Mouse (Mus musculus) urinary bladder, postnatal 25 days (tissue): ENCODE results near the gene Ppm1e.

Experiments
- DNase-seq: peaks from one replicate; pipeline ENCODE4 v3.0.0; 2022; ENCODE audit warnings: low spot score

Gene Ppm1e

DNA sequence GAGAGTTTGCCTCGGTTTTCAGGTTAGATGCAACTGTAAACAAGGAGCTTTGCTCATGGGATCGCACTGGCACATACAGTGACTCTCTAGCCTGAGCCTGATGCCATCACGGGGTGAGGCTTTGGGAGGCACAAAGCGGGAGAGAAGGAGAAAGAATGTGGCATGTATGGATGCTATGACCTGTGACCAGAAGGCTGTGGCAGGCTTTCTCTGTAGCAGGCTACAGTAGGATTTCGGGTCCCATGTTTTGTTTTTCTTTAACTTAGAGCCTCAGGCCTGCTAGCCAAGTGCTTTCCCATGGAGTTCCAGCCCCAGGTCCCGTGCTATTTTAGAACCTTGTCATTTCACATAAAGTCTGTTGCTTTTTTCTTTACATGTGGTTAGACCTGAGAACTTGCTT, 108.7 kb downstream of the Ppm1e start:
- no peak for DNase-seq

DNA sequence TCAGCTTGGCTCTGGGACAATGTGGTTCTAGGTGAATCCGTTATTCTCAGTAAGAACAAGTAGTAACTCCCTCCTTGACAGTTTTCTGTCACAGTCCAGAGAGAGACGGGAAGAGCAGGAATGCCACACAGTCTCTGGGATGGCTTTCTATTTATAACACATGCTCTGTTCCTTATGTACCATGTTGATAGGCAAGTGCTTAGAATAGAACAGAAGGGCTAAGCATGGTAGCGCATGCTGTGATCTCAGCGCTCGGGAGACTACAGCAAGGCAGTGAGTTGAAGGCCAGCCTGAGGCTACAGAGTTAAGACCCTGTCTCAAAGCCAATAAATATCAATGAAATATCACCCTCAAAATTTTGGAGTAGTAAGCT, 111.3 kb downstream of the Ppm1e start:
- no peak for DNase-seq

DNA sequence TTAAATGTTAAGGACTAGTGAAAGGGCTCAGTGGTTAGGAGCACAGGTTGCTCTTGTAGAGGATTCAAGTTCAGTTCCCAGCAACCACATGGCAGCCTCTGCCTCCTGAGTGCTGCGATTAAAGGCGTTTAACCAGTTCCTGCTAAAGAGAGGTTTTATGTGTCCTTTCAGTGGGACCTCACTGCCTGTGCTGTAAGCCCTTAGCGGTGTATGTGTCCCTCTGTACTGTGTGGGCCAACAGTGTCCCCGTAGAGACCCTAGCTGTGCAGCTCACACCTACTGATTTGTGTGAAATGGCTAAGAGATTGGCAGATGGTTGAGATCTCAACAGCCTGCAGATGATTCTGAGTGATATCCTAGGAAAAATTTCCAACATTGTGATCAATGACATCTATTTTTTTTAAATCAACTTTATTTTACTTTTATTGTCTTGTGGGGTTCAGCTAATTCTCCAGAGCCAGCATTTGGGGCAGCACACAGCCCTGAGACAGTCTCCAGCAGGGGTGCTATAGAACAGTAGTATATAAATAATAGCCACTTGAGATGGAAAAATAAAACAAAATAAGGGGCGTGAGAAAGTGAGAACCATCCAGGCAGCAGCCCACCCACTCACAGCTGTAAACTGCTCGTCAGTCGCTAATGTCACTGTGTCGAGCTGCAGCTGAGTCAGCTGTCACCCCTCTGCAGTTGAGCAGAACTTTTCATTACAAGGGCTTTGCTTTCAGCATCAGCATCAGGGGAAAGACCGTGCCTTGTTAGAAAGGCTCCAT, 111.9 kb downstream of the Ppm1e start:
- DNase-seq, result no peak

DNA sequence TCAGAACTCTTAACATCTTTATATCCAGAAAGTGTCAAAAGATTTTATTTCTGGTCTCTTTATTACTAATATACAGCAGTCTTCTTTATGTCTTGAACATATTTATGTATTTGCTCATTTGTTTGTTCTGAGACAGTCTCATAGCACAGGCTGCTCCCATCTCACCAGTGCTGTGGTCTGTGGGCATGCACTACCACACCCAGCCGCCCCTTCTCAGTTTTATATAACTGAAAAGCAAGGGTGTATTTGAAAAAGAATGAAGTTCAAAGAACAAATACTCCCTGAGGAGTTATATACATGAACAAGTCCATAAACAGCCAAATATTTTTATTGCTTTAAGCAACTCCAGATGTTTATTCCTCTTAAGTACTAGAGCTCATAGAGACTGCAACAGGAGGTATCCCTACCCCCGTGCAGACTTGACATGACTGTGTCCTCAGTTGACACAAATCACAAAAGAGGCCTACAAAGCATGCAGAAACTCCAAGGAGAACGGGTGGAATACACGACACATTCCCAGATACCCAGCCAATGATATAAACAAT, 112.6 kb downstream of the Ppm1e start:
- no peak for DNase-seq

DNA sequence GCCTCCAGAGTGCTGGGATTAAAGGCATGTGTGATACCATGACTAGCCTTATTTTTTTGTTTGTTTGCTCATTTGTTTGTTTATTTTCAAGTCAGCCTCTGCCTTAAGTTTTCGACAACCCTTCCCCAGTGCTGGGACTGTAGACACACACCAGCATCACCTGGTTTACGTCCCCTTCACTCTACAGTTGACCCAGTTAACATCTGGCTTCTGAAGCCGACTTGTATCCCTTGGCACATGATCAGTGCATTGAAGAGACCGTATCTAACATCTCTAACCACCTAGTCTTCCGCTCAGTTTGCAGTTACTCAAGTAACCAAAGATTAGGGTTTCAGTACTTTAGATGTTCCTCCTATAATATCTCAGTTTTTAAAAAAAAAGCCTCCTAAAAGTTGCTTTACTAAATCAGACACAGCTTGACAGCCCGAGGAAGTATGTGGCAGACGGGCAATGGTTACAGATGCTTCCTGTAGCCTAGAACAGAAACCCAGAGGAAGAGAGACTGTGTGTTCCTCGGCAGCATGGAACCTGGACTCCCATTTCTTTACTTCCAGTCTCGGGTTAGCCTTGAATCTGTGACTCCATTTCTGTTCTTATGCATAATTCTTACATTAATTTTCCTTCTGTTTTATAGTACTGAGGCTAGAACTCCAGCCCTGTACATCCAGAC, 113.5 kb downstream of the Ppm1e start:
- DNase-seq, result no peak

DNA sequence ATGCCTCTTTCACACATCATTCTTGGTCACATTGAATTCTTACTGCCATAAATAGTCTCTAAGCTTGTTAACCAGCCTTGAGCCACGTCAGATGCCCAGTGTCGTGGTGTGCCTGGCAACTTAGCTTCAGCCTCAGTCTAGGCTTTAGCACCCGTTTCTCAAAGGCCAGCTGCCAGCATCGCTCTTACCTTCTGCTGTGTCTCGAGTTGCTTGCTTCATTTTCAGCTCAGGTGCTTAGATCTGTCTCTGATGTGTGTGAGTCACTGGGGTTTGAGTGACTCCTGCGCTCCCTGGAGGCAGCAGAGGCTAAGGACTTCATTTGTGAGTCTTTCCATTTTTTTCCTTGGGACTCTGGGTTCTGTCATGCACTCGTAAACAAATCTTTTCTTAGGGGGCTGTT, 117.6 kb downstream of the Ppm1e start:
- no peak for DNase-seq

DNA sequence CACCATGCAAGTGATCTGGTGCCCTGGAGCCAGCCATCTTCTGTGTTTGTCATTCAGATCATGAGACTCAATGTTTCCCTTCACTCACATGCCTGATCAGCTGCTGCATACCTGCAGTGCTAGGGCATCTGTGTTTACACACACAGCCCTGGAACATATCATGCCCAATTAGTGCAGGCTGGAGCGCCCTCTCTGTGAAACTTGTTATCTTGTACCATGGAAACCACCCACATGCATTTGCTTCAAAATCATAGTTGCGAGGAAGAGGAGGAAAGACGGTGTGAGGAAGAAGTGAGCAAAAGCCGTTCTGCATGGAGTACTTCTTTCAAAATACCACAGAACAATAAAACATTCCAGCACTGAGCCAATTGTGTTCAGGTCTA, 118.0 kb downstream of the Ppm1e start:
- no peak for DNase-seq

DNA sequence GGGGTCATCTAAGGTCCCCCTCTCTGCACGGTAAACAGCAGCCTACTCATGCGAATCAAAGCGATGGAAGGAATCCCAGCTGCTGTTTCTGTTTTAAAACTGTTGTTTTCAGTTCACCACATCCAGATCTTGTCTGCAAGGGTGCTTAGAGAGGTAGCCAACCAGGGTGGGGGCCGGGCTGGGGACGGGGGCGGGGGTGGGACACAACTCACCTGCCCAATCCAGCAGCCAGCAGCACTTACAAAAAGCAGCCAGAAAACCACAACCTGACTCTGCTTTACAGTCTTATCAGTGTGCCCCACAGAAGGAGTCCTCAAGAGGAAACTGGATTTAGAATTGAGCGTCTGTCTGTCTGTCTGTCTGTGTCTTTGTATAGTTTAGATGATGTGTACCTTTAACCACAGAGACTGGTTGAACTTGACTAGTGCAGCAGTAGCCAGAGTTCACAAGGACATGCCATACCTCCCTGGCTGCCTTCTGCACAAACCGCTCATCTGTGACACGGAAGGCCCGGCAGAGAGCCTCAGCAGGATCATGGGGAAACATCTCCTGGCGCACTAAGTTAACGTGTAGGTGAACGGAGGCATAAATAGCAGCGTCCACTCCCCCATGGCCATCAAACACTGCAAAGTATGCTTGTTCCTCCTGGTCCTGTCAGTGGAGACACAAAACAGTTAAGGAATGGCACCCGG, 118.5 kb downstream of the Ppm1e start:
- DNase-seq, result no peak

DNA sequence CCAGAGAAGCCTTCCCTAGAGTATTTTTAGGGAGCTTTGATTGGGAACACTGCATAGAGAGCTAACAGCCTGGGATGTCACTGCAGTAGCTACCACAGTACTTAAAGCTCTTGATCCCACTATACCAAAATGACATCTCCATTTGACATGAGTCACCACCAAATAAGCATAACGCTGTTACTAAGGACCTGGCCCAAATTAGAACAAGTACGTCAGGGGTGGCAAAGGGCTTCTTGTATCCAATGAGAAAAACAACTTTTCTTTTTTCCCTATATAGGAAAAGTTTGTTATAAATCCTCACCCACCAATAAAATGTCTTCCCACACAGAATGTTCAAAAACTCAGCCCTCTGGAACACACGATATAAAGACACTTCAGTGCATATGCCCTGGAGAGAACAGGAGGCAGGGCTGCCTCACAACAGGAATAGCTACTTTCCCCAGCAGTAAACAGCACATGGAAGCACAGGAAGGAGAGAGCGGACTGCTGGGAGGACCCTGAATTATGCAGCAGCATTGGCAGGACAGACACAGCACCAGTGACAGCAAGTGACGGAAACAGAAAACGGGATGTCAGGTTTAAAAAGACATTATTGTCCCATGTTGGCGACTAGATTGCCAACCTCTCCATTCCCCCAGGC, 119.8 kb downstream of the Ppm1e start:
- DNase-seq, result no peak

DNA sequence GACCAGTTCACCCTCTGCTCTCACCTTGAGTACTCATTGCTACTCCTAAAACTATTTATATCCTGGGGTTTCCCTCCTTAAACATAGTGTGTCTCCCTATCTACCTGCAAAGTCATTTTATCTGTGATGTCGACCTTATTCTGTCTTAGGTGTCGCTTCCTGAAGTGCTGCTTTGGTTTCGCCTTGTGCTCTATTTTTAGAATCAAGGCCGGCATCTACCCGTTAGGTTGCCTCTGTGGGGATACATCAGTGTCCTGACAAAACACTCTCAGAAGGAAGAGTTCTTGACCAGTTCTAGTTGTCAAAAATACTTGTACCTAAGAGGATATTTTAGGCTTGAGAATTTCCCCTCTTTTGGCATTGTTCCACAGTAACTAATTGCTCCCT, 123.3 kb downstream of the Ppm1e start:
- DNase-seq, result no peak

DNA sequence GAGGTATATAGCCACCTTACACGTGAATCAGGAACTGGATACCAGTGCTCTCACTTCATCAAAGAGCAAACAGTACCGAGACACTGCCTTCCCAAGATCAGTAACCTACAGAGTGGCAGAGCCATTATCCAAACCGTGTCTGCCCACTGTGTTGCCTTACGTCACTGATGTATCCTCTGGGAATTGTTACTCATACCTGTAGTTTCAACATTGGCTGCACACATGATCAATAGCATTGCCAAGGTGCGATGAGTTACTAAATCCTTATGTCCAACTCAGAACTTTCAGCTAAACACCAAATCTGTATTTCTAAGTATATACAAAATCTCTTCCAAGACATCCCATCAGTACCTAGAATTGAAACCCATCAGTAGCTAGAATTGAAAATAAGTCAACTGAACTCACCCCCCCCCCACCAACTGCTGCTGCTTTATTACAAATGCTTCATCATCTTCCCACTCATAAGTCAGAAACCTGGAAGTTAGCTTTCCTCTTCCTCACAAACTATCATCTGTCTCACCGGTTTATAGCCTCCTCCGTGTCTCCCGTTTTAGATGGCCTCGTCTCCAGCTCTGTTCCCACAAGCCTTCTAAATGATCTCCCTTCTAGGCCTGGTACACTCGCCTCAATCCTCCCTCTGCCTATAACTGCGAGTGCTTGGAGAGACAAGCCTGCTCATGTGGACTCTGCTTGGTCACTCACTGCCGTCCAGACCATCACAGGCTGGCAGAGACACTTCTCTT, 123.9 kb downstream of the Ppm1e start:
- DNase-seq, result no peak

DNA sequence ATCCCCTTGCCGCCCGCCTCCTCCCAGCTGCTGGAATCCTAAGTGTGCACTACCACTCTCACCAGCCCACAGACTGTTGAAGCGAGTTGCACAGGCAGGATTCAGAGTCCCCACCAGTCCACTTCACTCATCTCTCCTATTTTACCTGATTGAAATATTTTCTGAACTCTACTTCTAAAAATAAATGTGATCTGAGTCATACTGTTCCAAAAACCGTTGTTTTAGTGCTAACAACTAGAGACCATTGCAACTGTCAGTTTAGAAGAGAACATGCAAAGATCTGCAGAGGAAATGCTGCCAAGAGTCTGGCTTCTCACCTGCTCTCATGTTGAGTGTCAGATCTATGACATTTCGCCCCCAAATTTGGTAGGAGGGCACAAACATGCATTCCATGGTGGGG, 125.4 kb downstream of the Ppm1e start:
- no peak for DNase-seq

DNA sequence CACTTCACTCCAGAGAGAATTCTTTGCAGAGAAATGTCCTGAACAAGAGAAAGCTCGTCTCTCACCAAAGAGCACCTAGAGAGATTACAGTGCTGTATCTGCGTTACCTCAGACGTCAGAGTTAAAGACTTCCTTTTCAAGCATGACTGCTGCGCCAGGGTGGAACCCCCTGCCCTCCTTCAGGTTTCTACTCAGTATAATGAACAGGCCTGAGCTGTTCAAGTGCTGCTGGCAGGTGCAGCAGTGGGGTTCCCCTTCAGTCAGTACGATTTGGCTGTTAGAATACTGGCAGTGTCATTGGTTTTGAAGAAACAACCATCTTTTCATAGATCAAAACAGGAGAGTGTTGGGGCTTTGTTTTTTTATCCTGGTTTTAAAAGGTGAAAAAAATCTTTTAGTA, 131.8 kb downstream of the Ppm1e start:
- no peak for DNase-seq

DNA sequence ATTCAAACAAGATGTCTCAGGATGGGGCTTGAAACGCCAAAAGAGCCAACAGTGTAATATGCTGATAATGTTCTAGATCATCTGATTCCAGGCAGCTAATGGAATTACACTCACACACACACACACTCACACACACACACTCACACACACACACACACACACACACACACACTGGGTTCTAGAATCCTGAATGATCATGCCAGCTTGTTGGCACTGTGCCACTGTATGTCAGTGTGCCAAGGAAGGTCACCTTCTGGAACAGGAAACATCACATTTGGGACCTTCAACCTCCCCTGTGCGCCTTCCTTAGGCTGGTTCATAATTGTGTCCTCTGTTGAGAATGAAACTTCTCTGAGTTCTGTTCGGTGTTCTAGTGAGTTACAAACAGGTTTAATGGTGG, 136.1 kb downstream of the Ppm1e start:
- no peak for DNase-seq

DNA sequence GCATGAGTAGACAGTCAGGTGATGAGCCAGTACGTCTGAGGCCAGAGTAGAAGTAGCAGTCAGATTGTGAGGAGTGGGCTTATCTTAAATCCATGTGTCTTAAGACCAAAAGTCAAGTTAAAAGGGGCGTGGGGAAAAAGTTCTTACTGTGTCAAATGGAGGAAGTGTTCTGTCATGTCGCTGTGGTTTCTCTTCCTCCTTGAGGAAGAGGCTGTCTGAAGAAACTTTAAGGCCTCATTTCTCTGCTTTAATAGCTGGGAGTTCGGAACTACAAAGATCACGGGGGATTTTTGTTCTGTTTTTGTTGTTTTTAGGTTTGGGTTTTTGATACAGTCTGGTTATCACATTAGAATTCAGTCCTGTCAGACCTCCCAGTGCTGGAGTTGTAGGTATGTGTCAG, 146.5 kb downstream of the Ppm1e start:
- no peak for DNase-seq
